Mouse (Mus musculus) limb, embryonic 11.5 days (tissue): ENCODE results near the gene Plp2. TPM values are rescaled to one million over a fixed set of nuclear protein-coding genes. Genes with fewer than 3 reads are reported as not detected.

Experiments
- ATAC-seq: fragments of 200-750 bp; cut with Nextera tagmentation; 2 replicates; pipeline ENCODE4 v1.8.0; 2017; ENCODE audit warnings: low read depth; ENCODE audit not compliant: insufficient number of reproducible peaks, low FRiP score, low TSS enrichment
- DNase-seq: peaks from one replicate; pipeline ENCODE4 v3.0.0-alpha.2; 2015; ENCODE audit warnings: low spot score
- H3K27ac ChIP-seq: fragments of 300-500 bp; sonication (generic); replicated peaks from 2 replicates; pipeline ENCODE4 v1.5.1; 2014; ENCODE audit warnings: low read depth, mild to moderate bottlenecking, low read length
- H3K27me3 ChIP-seq: fragments of 300-500 bp; sonication (generic); 2 replicates; pipeline ENCODE4 v1.6.1; 2014; ENCODE audit warnings: mild to moderate bottlenecking, low read length, mixed read lengths; ENCODE audit not compliant: control insufficient read depth, insufficient read depth
- H3K36me3 ChIP-seq: fragments of 300-500 bp; sonication (generic); 2 replicates; pipeline ENCODE4 v1.6.1; 2014; ENCODE audit warnings: mild to moderate bottlenecking, low read length, moderate library complexity, mixed read lengths; ENCODE audit not compliant: control insufficient read depth, insufficient read depth
- H3K4me1 ChIP-seq: fragments of 300-500 bp; sonication (generic); 2 replicates; pipeline ENCODE4 v1.6.1; 2014; ENCODE audit warnings: low read length, mixed read lengths; ENCODE audit not compliant: control insufficient read depth, insufficient read depth
- H3K4me2 ChIP-seq: fragments of 300-500 bp; sonication (generic); 2 replicates; pipeline ENCODE4 v1.6.1; 2014; ENCODE audit warnings: low read depth, mild to moderate bottlenecking, moderate library complexity; ENCODE audit not compliant: severe bottlenecking
- H3K4me3 ChIP-seq: fragments of 300-500 bp; sonication (generic); 2 replicates; pipeline ENCODE4 v1.5.1; 2014; ENCODE audit warnings: low read depth, low read length
- H3K9ac ChIP-seq: fragments of 300-500 bp; sonication (generic); 2 replicates; pipeline ENCODE4 v1.6.1; 2014; ENCODE audit warnings: mild to moderate bottlenecking, low read length
- H3K9me3 ChIP-seq: fragments of 300-500 bp; sonication (generic); 2 replicates; pipeline ENCODE4 v1.6.1; 2016; ENCODE audit warnings: low read length; ENCODE audit not compliant: control insufficient read depth
- WGBS: fragments of 180-500 bp; shearing (Covaris S2); extraction: QIAGEN DNeasy Blood & Tissue Kit; methylation state at CpG from one replicate; pipeline ENCODE4 v1.1.7; 2014; 5-methylcytosine and 5-hydroxymethylcytosine counted together
- polyA plus RNA-seq: library from polyadenylated mRNA; unstranded; fragments of >200 nt; fragmentation: Nextera tagmentation; extraction: Ambion mirVana; gene quantifications from 2 replicates; pipeline ENCODE4 v1.2.1, GENCODE M21; 2014

Plp2 gene
- polyA plus RNA-seq, 1 experiment from 2014 or later, result 78.1 TPM

GRCm38 (mm10) chrX:7657221-7657639 lies 14.0 kb downstream of the Plp2 start, which contains the start of gene Prickle3:
Gene Prickle3, plus strand, starts transcription at chrX:7657260.
- ATAC-seq, result peak; percentile 46; the same call in 1 of the 2 replicates
- H3K4me2 ChIP-seq, result peak within 1 kb of the TSS; percentile 47
- H3K9ac ChIP-seq, result peak within 1 kb of the TSS; percentile 56
- H3K4me1 ChIP-seq, result no peaks in the 10 kb centered on the region
- no peak for DNase-seq
- no peaks in the 10 kb centered on the region for H3K36me3 ChIP-seq
- H3K27me3 ChIP-seq, result no peaks in the 10 kb centered on the region
- 11% methylated on average over 25 of the region's 26 CpGs for WGBS
- peak within 1 kb of the TSS; percentile 38 for H3K4me3 ChIP-seq
- no peaks in the 10 kb centered on the region for H3K9me3 ChIP-seq
- peak within 1 kb of the TSS; percentile 42; the same call in 1 of the 2 replicates for H3K27ac ChIP-seq

GRCm38 (mm10) chrX:7648671-7649304 lies 22.4 kb downstream of the Plp2 start:
- DNase-seq, result peak; percentile 72
- Histone ChIP-seq H3K9ac (peak overlapping the region; percentile 65), H3K4me2 (peak overlapping the region; percentile 60), H3K4me3 (peak overlapping the region; percentile 36), H3K27ac (0 out of 2 replicates have a peak overlapping the region, but pooled peaks have one; percentile 30), H3K36me3 (no peaks in the 10 kb centered on the region), H3K4me1 (no peaks in the 10 kb centered on the region), H3K27me3 (no peaks in the 10 kb centered on the region), H3K9me3 (no peaks in the 10 kb centered on the region)
- WGBS, result 18% methylated on average over 25 of the region's 25 CpGs
- ATAC-seq, result peak; percentile 97

GRCm38 (mm10) chrX:7645349-7645748 lies 25.8 kb downstream of the Plp2 start:
- ATAC-seq, result no peak
- H3K9me3 ChIP-seq, result no peaks in the 10 kb centered on the region
- no peak overlapping the region for H3K9ac ChIP-seq
- H3K4me2 ChIP-seq, result no peak overlapping the region
- no peaks in the 10 kb centered on the region for H3K36me3 ChIP-seq
- no peak overlapping the region for H3K27ac ChIP-seq
- H3K4me3 ChIP-seq, result no peak overlapping the region
- DNase-seq, result peak; percentile 83
- H3K4me1 ChIP-seq, result no peaks in the 10 kb centered on the region
- 13% methylated on average over 5 of the region's 5 CpGs for WGBS
- H3K27me3 ChIP-seq, result no peaks in the 10 kb centered on the region

GRCm38 (mm10) chrX:7640785-7641184 lies 30.4 kb downstream of the Plp2 start:
- no peak overlapping the region for H3K4me2 ChIP-seq

GRCm38 (mm10) chrX:7639536-7640325 lies 31.5 kb downstream of the Plp2 start:
- ATAC-seq (peak; percentile 13; the same call in 1 of the 2 replicates), DNase-seq (no peak)
- H3K27me3 ChIP-seq, result peaks cover 6% of the 10 kb centered on the region; the same call in 1 of the 2 replicates
- H3K27ac ChIP-seq, result no peak overlapping the region
- WGBS, result 25% methylated on average over 13 of the region's 13 CpGs
- no peaks in the 10 kb centered on the region for H3K36me3 ChIP-seq
- no peak overlapping the region for H3K4me2 ChIP-seq
- H3K9ac ChIP-seq, result no peak overlapping the region
- H3K9me3 ChIP-seq, result no peaks in the 10 kb centered on the region
- no peak overlapping the region for H3K4me3 ChIP-seq
- no peaks in the 10 kb centered on the region for H3K4me1 ChIP-seq

More at GRCm38 (mm10) chrX:7640785-7641184, 30.4 kb downstream of the Plp2 start:
- Histone ChIP-seq H3K36me3 (no peaks in the 10 kb centered on the region), H3K9ac (no peak overlapping the region), H3K4me3 (no peak overlapping the region), H3K9me3 (no peaks in the 10 kb centered on the region), H3K4me1 (no peaks in the 10 kb centered on the region), H3K27ac (no peak overlapping the region), H3K27me3 (peaks cover 6% of the 10 kb centered on the region; the same call in 1 of the 2 replicates)
- ATAC-seq (no peak), DNase-seq (no peak)
- 27% methylated on average over 12 of the region's 12 CpGs for WGBS

- whole genome bisulfite sequencing, result 15% methylated on average over 30 of the region's 42 CpGs
- peak; percentile 89 for DNase-seq
- Histone ChIP-seq H3K4me3 (peak within 1 kb of the TSS; percentile 20), H3K9me3 (no peaks in the 10 kb centered on the region), H3K27ac (no peak within 1 kb of the TSS), H3K4me1 (no peaks in the 10 kb centered on the region), H3K36me3 (no peaks in the 10 kb centered on the region), H3K27me3 (peaks cover 6% of the 10 kb centered on the region; the same call in 1 of the 2 replicates), H3K4me2 (peak within 1 kb of the TSS; percentile 36), H3K9ac (no peak within 1 kb of the TSS)
- peak; percentile 75; the same call in 1 of the 2 replicates for ATAC-seq
These were observed 32.6 kb downstream of the Plp2 start, which contains the start of gene Syp for GRCm38 (mm10) chrX:7638401-7639091. Gene Syp, plus strand, starts transcription at chrX:7638471.

- no peak for ATAC-seq
- Histone ChIP-seq H3K36me3 (no peaks in the 10 kb centered on the region), H3K4me3 (no peak overlapping the region), H3K27me3 (peaks cover 6% of the 10 kb centered on the region; the same call in 1 of the 2 replicates), H3K9me3 (no peaks in the 10 kb centered on the region), H3K4me2 (no peak overlapping the region), H3K27ac (no peak overlapping the region), H3K4me1 (no peaks in the 10 kb centered on the region), H3K9ac (no peak overlapping the region)
- 76% methylated on average over 3 of the region's 3 CpGs for WGBS
- DNase-seq, result no peak
These were observed 36.1 kb downstream of the Plp2 start for GRCm38 (mm10) chrX:7635101-7635500.

GRCm38 (mm10) chrX:7632560-7632959 lies 38.6 kb downstream of the Plp2 start:
- ATAC-seq (no peak), DNase-seq (no peak)
- Histone ChIP-seq H3K4me2 (no peak overlapping the region), H3K4me1 (no peaks in the 10 kb centered on the region), H3K4me3 (no peak overlapping the region), H3K9me3 (no peaks in the 10 kb centered on the region), H3K9ac (no peak overlapping the region), H3K27me3 (no peaks in the 10 kb centered on the region), H3K36me3 (no peaks in the 10 kb centered on the region), H3K27ac (no peak overlapping the region)
- WGBS, result 90% methylated on average over 6 of the region's 6 CpGs
